Mouse (Mus musculus) CD8-positive naive resting alpha-beta T cell, adult 2 months (primary cell): ENCODE results near the gene Gabra2.

Source experiments
- DNase-seq, 2 experiments: peaks; one replicate each; pipeline ENCODE4 v3.0.0; 2022; ENCODE audit warnings: low read depth in 2 of 2, low spot score in 2 of 2

The Gabra2 gene

DNA sequence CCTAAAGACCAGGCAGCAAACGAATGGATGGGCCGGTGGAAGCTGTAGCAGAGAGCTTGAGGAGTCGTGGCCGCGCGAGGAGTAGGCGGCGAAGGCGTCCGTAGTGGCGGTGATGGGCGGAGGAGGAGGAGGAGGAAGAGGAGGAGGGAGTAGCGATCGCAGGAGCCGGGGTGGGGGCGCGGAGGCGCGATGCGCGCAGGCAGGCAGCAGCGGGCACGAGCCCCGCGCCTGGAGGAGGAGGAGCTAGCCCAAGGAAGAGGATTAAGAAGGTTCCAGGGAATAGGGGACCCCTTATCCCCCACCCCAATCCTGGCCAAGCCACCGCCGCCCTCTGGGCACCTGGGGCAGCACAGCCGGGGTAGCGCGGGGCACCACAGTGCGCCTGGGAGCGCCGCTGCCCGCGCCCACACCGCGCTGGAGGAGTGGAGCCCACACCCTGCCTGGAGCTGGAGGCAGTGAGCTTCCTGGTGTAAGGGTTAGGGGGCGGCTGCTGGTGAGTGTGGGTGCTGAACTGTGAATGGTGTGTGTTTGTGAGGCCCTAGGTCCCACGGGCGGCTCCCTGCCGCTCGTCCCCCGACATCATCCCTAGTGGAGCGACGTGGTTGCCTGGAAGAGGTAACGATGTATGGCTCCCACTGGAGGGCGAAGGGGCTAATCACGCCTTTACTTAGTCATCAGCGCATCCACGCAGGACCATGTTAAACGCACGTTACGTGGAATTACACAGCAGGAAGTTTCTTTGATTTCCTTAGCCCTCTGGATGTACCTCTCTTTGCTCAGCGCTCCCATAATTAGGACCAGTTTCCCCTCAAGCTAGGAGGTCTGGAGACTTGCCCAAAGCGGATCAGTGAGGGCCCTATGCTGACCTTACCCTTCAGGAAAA, at the start of gene Gabra2:
Gene Gabra2, minus strand, starts transcription at position 125 of the 883 bp plus-strand sequence.
- no peak for DNase-seq

DNA sequence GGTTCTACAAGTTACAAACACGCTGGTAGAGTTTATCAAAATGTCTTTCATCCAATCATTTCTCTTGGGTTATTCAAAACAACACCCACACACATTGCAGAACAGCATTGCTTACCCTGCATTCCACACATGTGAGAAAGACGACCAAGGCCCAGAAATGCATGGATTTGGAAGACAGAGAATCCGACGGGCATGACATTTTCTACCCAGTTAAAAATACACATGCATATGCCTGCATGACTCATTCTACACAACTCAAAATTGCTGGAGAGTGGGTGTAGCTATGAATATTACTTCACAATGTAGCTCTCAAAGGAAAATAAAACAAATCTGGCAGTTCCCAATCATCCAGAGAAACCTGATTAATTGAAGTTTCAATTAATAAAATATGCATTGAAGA, 41.0 kb upstream of the Gabra2 start:
- no peak for DNase-seq

GRCm38 (mm10) chr5:71135840-71136239, 40.2 kb upstream of the Gabra2 start:
- DNase-seq, result no peak

- DNase-seq, result no peak
Observed at GRCm38 (mm10) chr5:71127721-71128120, 32.1 kb upstream of the Gabra2 start.

DNA sequence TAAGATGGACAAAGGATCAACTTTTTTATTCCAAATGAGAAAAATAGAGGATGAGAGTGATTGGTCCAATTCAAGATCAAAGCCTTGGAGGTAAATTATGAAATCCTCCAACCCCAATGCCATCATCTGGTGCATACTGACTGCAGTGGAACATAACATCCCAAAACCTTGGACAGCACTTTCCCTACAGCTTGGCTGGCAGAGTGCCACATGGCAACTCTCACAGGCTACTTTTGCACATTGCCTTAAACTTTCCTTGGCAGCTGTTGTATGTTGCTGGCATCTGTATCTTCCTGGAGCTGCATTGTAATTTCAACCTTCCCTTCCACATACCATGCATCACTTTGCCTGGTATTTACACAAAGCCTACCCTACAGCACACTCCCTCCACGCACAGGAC, 19.6 kb upstream of the Gabra2 start:
- DNase-seq, result no peak

GRCm38 (mm10) chr5:71095180-71095579, 469 bp downstream of the Gabra2 start:
- no peak for DNase-seq

DNA sequence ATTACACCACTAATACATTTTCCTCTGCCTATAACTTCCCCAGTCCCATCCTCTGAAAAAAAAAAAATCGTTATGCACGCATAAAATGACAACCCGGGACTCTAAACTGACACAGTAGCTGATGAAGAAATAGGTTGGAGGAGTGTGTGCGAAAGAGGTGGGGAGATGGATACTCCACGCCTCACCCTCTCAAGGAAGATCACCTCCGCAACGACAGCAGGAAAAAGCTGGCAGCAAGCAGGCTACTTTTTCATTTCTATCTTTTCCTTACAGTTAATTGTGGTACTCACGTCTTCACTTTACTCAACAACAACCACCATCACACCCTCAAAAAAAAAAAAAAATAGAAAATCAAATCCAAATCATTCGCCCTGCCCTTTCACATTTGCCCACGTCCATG, 873 bp downstream of the Gabra2 start:
- no peak for DNase-seq

DNA sequence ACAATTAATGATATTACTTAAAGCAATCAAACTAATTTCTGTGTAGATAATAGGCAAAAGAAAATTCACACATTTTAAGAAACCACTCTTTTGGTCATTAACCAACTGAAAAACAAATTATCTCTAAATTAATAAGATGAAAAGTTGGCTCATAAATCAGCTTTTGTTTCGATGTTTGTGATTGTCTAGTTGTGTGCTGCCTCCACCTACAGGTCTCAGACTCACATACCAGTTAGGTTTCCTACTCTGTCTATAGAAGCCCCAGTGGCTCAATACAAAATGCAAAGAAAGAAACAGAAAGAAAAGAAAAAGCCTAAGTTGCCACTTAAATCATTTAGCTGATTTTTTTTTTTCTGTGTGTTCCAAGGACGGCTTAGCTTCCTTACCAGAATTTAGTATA, 1.8 kb downstream of the Gabra2 start:
- DNase-seq, result no peak

DNA sequence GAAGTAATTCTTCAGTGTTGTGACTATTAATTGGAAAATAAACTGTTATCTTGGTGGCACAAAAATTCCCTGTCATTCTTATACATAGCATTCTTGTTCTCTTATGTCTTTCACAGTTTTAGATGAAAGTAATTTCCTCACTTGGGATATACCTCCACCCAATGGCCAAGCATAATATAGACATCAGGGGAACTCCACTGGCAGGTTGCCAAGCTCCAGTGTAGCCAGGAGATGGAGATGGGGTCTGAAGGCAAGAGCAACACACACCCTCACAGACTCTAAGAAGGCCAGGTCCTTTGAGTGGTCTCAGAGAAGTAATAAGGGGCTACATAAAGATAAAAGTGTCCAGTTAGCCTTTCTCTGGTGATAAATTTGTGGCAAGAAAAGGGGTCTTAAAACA, 3.2 kb downstream of the Gabra2 start:
- no peak for DNase-seq

GRCm38 (mm10) chr5:71091926-71092325, 3.7 kb downstream of the Gabra2 start:
- no peak for DNase-seq

- no peak for DNase-seq
Observed at GRCm38 (mm10) chr5:71078861-71079260, 16.8 kb downstream of the Gabra2 start.

- no peak for DNase-seq
Observed at GRCm38 (mm10) chr5:71061696-71062095, 34.0 kb downstream of the Gabra2 start.

DNA sequence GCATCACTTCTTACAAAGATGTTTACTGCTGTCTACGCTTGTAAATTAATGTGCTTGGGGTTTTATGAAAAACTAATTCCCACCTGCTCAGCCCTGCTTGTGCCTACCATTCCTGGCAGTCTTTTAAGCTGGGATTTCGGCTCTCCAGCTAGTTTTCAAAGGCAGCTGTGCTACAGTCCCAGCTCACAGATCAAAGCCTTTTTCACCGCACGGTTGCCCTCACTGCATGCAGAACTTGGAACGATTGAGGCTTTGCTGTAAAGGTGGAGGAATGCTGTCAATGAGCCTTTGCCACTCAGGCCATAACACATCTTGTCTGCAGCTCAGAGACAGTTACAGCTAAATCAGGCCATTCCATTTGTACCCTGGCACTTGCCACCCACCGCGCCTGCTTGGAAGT, 37.6 kb downstream of the Gabra2 start:
- DNase-seq, result no peak

DNA sequence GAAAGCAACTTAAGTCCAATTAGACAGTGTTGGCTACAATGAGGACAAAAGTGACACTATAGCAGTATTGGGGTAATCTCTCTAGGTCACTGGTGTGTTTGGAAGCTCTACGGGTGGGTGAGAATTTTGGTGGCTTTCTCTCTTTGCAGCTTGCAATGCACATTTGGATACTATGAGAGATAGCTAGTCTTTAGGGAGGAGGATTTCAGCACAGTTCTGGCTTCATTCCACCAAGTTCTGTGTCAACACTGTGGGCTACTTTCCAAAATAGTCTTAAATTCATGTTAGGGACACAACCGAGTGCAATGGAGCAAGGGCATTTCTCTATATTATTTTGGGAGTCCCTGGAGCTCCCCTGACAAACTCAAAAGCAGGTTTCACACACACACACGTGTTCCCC, 58.3 kb downstream of the Gabra2 start:
- no peak for DNase-seq

- DNase-seq, result no peak
Observed at GRCm38 (mm10) chr5:71025956-71026355, 69.7 kb downstream of the Gabra2 start.

DNA sequence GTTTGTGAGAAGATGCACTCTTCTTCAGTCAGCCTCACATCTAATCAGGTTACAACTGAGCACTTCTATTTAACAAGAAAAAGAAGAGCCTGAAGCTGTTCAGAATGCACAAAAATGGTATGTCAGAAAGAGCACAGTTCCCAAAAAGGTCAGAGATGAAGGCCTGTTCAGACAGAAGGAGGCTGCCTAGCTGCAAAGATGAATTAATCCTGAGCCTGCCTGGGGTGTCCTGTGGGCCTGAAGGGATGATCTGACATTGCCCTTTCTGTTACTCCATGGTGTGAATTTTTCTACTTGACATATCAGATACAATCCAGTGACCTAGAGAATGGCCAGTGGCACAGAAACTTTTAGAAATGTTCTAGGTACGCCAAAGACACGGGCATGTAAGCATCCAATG, 83.9 kb downstream of the Gabra2 start:
- DNase-seq, result no peak

DNA sequence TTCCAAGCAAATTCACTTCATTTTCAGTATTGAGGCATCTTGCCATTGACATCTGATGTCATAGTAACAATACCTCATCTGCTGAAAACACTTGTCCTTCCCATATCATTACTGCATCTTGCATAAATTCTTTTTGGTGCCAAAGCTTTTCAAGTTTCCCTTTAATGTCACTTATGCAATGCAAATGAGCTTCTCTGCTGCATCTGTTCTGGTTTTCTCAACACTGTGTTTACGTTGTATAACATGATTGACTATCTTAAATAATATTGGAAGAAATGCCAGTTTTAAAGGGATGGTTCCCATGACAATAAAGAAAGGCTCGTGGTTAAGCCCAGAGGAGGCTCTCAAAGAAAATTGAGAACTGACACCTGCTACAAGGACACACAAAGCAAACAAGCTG, 84.4 kb downstream of the Gabra2 start:
- no peak for DNase-seq

DNA sequence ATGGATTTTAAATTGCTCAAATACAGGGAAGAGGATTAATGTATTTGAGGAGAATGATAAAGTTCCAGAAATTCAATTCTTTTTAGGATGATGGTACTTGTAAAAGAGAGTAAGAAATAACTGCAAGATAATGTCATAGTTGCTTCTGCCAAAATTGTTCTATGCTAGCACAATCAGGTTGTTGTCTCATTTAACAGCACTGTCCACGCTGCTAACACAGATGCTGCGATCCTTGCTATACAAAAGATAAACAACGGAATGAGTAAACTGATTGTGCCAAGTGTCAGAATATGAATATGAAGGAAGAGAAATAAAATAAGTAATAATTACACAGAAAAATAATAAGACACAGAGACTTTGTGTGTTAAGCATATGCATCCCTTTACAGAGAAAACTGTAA, 84.9 kb downstream of the Gabra2 start:
- DNase-seq, result no peak

DNA sequence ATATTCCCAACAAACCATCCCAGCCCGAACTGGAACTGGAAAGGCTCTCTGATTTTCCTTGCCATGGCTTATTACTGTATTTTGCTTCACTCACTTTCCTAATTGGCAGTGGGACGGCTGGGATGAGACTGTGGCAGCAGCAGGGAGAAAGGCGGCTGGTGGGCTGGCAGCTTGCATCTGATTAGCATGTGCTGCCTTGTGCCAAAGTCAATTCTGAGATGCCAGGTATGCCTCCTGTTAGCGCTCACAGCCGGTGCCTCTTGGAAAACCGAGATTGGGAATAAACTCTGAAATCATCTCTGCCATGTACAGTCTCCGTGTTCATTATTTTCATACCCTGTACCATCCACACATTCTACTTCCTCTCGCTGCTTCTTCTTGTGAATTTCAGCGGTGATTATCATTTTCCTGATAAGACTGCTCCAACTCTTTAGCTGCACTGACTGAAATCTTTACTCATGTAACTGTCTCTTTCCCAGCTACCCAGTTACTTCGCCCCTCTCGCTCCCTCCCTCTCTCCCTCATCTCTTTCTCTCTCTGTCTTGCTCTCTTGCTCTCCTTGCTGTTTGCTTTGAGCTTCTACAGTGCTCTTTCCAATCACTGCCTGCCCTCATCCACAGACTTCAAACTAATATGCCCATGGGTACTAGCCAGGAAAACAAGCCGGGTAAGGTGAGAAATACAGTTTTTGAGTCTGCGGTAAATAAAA, 99.9 kb downstream of the Gabra2 start:
- no peak for DNase-seq

DNA sequence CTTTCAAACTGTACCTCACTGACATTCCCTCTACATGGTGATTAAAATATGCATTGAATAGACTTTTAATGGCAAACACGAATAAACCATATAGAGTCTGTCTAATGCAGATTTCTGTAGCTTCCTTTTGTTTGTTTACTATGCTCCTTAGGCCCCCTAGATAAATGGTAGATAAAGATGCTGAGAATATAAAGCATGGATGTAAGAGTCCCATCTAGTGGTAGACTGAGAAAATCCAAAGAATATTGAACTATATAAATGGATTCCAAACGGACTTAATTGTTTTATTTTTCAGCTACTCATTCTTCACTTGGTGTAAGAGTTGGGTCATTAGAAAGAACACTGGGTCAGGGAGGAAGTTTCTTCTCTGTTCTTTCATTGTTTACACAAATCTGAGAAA, 102.4 kb downstream of the Gabra2 start:
- no peak for DNase-seq

GRCm38 (mm10) chr5:70990891-70991290, 104.8 kb downstream of the Gabra2 start:
- no peak for DNase-seq
